Mouse (Mus musculus): Measurements from ENCODE around the gene Atg2a.

Atg2a gene

DNA sequence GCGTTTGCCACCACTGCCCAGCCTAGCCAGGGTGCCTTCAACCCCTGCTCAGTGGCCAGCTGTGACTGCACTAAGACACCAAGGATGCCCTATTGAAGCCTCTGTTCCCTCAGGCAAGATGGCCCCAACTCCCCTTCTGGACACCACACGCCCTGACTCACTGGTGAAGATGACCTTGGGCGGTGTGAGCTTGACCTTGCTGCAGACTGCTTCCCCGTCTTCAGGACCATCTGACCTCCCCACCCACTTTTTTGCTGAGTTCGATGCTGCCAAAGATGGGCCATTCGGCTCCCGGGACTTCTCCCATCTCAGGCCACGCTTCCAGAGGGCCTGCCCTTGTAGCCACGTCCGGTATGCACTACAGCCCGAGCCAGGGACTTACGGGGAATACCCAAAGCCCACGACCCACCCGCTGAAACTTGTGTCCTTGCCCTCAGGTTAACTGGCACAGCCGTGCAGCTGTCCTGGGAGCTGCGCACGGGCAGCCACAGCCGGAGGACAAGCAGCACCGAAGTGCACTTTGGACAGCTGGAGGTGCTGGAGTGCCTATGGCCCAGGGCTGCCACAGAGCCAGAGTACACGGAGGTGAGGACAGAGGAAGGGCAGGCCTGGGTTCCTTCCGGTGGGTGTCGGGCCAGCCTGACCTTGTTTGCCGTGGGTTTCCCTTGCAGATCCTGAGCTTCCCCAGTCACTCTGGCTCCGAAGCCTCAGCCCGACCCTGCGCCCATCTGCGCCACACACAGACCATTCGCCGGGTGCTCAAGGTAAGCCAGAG, 6.2 kb downstream of the Atg2a start:
- no peak for DNase-seq (ENCODE audit: low read depth, low spot score)

DNA sequence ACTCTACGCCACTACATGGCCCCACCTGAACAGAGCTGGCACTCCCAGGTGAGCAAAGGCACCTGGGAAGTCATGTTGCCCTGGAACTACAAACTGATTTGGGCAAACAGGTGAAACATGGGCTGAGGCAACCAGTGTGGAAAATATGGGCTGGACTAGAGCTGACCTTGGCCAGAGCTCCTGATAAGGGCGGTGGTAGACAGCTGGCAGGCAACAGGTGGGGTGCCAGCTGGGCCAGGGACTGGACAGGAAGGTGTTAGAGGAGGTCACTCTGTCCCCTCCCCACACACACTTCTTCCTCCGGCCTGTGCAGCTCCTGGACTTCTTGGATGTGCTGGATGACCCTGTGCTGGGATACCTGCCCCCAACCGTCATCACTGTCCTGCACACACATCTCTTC, 11.6 kb downstream of the Atg2a start:
- no peak for DNase-seq (ENCODE audit: low read depth, low spot score)

DNA sequence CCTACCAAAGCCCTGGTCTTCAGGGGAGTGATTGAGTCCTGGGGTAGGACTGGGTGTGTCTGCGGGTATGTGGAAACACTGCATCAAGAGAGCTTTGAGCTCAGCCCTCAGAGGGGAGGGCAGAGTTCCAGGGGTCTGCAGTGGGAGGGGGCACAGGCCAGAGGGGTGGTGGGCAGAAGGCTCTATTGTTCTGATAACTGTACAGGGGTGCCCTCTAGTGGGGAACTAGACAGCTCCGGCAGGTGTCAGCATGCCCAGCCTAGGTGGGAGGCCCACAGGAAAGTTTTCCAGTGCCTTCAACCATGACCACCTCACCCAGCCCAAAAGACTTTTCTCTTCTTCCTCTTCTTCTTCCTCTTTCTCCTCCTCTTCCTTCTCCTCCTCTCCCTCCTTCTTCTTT, 19.0 kb downstream of the Atg2a start:
- DNase-seq (ENCODE audit: low read depth, low spot score): peak; percentile 51

DNA sequence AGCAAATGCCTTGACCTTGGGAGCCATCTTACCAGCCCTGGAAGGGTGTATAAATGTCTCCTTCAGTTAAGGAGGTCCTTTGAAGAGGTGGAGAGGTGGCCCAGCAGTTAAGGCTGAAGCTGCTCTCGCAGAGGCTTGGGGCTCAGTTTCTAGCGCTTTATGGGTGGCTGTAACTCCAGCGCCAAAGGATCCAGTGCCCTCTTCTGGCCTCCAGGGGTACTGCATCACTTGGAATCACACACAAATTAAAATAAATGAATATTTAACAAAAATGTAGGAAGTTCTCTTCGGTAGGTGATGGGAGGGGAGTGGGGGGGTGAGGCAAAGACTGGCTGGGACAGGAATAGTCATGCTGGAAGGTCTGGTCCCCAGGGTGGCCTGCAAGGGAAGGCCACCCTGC, 19.5 kb downstream of the Atg2a start:
- DNase-seq (ENCODE audit: low read depth, low spot score): no peak

DNA sequence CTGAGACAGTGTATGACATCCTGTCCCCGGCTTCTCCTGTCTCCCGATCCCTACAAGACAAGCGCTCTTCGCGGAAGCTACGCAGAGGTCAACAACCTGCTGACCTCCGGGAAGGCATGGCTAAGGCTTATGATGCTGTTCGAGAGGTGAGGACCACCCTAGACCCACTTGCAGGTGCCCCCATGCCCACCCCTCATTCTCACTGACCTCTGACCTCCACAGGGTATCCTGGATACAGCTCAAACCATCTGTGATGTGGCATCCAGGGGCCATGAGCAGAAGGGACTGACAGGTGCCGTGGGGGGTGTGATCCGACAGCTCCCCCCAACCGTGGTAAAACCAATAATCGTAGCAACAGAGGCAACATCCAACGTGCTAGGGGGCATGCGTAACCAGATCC, 19.9 kb downstream of the Atg2a start:
- DNase-seq (ENCODE audit: low read depth, low spot score): no peak

DNA sequence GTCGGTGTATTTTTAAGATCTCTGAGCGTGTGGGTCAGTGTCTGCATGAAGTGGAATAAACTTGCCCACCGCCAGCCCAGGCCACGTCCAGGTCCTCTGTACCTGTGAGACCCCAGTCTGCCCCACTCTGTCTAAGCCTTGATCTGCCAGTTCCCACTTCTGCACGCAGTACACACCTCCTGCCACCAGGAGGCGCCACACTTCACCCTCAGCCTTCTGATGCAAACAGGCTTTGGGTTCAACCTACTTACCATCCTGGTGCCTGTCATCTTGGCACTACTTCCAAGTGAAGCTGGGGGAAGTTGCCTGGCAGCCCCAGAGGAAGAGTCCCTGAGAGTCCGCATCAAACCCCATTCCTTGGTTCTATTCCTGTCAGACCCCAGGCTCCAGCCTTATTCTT, 20.8 kb downstream of the Atg2a start:
- DNase-seq (ENCODE audit: low read depth, low spot score): peak; percentile 78

DNA sequence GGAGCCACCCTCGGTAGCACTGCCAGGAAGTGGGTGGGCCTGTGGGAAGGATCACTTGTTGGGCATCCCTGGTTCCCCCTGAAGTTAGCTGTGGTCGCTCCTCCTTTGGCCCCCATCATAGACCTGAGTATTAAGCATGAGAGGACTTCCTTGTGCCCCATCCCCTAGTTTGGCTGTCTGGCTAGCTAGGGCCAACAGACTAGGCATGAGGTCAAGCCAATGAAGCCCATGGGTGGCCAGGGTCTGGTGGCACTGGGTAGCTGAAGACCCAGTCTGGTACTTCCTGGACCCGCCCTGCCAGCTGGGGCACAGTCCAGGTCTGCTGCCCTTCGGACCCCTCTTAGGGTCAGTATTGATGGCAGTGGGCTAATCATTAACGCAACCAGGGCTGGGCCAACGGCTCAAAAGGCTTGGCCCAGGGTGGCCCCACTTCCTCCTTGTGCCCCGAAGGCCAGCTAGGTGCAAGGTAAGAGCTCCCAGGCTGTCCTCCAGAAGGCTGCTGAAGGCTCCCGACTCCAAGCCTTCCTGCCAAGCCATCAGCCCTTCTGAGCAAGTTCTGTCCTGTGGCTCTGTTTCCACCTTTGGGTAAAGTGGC, 21.5 kb downstream of the Atg2a start:
- no peak for DNase-seq (ENCODE audit: low read depth, low spot score)

DNA sequence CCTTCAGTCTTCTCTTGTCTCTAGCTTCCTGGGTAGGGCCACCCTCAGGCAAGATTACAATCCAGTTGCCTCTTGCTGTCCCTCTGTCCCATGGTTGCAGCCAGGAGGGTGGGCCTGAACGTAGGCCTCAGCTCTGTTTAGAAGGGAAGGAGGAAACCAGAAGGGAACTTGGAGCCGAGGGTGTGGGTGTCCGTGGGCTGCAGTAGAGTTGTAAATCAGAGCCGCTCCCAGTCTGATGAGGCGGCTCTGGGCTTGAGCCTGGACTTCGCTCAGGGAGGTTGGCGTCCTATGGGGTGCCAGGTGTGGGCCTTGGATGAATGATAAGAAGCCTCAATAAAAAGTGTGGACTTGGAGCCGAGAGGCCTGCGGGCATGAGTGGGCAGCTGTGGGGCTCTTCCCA, 22.7 kb downstream of the Atg2a start:
- no peak for DNase-seq (ENCODE audit: low read depth, low spot score)

DNA sequence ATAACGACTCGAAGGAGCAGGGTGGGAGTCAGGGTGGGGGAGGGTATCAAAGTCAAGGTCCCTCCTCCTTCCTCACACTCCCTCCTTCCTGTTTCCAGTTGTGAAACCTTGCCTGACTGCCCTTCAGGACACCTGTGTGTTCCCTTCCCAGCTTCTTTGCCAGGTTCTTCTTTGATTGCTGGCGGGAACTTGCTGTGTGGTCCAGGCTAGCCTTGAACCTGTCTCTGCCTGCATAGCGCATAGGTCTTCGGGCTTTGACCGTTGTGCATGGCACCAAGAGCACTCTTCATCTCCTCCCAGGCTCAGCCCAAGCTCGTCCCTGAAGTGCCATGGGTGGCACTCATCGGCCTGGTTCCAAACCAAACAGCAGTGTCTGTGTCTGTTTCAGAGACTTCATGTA, 23.5 kb downstream of the Atg2a start:
- DNase-seq (ENCODE audit: low read depth, low spot score): no peak

DNA sequence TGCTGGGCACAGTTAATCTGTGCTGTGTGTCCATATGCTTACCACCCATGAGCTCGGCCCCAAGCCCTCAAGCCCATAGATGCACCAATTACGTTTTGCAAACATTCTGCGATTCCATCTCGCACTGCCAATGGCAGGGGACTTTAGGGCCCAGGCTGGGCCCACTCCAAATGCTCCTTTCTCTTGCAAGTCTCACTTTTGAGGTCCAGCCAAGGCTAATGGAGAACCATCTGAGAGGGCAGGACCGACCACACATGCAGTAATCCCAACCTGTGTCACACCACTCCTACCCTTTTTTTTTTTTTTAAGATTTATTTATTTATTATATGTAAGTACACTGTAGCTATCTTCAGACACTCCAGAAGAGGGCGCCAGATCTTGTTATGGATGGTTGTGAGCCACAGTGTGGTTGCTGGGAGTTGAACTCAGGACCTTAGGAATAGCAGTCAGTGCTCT, 24.3 kb downstream of the Atg2a start:
- no peak for DNase-seq (ENCODE audit: low read depth, low spot score)

DNA sequence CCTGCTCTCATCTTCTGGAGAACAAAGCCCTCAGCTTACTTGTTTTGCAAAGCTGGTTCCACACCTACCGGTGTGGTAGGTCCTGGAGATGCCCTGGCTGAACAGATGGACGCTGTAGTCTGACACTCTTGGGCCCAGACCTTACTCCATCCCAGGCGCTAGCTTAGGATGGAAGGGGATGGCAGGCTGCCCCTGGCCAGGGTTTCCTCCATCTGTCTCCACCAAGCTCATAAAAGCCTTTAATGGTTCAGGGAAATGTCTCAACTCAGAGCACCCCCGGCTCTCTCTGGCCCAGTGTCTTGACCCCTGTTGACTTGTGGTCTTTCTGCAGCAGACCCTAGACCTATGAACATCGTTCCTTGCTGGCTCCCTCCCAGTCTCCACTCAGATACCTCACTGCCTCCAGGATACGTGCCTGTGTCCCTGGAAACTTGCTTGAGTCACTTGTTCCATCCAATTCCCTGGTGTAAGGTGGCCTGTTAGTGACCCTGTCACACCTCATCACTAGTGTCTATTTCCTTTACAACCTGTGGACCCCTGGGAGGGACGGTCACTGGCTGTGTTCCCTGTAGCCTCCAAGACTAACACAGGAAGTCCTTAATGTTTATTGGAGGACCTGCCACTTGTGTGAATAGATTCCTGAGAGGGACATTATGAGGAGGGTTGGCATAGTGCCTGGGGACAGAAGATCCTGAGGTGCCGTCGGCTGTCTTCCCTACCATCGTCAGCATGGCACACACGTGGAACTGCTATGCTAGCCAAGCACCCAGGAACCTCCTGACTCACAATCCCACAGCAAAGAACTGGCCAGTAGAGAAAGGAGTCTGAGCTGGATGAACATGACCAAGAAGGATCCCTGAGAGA, 26.1 kb downstream of the Atg2a start:
- no peak for DNase-seq (ENCODE audit: low read depth, low spot score)

DNA sequence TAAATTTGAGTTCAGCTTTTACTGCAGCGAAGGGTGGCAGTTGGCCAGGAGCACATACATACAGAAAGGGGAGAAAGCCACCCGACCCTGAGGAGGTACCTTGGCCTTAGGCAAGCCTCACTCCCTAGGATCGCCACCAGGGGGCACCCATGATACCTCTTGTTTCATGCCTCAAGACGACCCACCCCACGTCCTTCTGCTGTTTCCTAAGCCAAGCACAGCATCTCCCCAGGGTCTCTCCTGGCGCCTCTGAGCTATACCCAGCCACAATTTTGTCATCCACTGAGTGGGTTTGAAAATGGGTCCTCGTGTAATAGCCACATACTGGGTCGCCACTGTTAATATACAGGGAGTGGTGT, 26.7 kb downstream of the Atg2a start:
- peak; percentile 96 for DNase-seq (ENCODE audit: low read depth, low spot score)

DNA sequence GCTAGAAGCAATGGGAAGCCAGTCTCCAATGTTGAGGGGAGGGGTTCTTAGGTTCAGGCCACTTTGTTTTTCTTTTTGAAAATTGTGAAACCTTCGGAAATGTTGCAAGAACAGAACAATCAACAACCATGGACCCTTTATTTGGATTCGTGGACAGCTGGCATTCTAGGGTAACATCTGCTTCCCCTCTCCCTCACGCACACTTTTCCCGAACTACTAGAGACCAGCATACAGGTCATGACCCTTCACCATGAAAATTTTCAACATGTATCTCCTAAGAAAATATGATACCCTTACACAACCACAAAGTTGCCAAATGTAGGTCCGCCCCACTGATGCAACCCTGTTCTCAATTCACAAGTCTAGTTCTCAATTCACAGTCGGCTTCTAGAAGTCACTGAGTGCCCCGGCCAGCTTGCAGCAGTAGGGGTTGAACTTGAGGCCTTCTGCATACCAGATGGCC, 27.2 kb downstream of the Atg2a start:
- DNase-seq (ENCODE audit: low read depth, low spot score): no peak

DNA sequence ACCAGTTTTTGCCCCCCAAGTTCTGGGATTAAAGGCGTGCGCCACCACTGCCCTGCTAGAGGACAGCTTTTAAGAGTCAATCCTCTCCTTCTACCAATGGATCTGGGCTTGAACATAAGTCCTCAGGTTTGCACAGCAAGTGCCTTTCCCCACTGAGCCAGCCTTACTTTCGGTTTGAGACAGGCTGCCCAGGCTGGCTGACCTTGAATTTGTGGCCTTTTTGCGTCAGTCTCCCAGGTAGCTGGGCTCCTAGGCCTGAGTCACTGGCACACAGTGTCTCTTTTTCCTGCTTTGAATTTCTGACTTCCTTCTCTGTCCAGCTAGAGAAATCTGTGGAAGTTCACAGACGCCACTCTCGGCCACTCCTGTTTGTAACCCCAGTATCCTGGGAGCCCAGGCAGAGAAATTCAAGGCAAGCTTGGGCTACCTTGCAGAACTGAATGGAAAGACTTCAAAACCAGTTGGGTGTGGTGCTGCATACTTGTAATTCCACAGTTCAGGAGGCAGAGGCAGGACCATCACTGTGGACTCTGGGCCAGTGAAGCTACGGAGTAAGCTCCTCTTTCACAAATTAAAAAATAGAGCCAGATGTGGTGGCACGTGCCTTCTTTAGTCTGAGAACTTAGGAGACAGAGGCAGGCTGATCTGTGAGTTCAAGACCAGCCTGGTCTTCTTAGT, 28.5 kb downstream of the Atg2a start:
- no peak for DNase-seq (ENCODE audit: low read depth, low spot score)

DNA sequence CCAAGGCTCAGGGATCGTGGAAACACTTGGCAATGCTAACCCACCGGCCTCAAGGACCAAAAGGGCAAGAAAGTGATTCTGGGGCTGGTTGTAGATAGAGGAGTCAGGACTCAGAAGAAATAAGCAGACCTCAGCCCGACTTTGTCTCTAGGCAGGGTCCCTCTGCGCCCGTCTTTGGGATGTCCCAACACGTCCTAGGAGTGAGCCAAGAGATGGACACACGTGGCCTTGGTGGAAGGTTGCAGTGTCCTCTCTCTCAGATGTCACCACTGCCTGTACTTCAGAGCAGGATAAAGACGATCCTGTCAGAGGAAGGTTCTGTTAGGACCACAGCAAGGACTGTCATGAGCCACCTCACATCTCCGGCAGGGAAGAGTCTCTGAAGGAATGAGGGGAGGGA, 29.2 kb downstream of the Atg2a start:
- DNase-seq (ENCODE audit: low read depth, low spot score): no peak

DNA sequence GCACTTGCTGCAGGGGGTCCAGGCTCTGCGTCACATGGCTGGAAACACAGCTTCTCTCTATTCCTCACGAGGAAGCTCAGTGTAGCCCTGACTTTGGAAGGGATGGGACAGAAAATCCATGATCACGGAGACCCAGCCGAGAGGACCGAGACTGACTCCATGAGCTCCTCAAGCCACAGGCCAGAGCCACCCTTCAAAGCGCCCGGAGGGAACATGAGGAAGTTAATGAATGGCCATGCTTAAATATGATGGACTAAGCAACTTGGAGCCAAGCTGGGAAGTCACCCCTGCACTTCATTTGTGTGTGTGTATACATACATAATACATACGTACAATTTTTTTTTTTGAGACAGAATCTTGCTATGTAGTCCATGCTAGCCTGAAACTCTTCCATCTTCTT, 29.7 kb downstream of the Atg2a start:
- no peak for DNase-seq (ENCODE audit: low read depth, low spot score)

DNA sequence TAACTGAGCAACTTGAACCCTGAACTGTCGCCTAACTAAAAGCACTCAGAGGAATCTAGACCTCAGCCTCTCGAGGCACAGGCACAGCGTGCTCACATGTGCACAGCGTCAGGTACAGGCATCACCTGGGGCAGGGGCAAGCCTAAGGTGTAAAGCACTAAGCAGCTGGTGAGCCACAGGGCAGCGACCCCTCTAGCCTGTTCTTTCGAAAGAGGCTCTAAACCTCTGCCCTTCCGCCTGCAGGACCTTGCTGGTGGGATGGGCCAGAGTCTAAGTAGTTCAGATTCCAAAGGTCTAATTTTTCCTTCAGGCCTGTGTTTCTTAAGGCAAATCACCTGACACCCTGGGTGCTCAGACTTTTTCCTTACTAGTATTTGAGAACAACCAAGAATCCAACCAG, 30.6 kb downstream of the Atg2a start:
- no peak for DNase-seq (ENCODE audit: low read depth, low spot score)

DNA sequence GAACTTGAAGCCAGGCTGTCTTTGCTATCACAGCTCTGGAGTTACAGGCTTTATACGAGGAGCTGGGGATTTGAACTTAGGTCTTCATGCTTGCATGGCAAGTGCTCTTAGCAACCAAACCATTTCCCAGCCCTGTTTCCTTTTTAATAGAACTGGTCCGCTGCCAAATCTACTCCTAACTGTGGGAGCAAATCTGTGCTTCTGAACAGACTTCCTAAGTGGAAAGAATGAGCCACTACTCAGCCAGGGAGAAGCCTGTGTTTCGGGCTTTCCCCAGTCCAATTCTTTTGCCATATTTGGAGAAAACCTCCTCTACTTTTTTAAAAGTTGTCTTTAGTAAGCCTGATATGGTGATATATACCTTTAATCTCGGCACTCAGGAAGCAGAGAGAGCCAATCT, 31.3 kb downstream of the Atg2a start:
- DNase-seq (ENCODE audit: low read depth, low spot score): peak; percentile 59

DNA sequence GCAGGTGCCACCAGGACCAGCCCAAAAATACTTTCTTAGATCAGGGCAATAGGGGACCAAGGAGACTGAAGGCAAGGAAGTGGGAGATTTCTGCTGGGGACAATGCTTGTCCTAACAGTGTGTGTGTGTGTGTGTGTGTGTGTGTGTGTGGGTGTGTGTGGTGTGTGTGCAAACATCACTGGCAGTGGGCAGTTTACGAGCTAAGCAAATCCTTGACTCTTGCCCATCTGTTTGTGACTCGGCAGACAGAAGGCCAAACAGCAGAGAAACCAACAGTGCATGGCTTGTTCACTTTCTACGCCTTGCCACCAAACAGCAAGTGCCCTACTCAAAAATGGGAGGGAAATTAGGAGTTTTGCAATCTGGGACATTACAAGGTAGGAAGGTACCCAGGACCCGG, 32.1 kb downstream of the Atg2a start:
- no peak for DNase-seq (ENCODE audit: low read depth, low spot score)

DNA sequence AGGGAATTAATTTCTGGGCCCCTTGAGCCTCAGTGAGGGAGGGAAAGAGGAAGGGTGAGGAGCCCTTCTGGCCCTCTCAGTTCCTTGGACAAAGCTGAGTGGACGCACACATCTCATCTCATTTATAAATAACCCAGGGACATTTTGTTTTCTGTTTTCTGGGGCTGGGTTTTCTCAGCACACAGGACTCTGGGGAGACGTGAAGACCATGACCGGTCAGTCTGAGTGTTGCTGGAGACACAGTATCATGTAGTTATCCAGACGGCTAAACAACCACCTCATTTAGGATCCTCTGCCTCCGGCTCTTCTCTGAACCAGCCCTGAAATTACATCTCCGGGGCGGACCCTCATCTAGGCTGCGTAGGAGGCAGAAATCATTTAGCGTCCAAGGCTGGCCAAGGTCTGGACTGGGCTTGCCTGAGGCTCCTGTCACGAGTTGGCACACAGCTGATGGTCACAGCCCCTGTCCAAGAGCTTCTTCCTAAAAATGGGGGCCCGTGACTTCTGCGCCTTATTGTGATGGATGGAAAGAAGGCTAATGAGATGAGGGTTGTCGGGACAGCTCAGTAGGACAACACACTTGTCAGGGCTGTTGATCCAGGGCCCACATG, 32.6 kb downstream of the Atg2a start:
- DNase-seq (ENCODE audit: low read depth, low spot score): no peak

DNA sequence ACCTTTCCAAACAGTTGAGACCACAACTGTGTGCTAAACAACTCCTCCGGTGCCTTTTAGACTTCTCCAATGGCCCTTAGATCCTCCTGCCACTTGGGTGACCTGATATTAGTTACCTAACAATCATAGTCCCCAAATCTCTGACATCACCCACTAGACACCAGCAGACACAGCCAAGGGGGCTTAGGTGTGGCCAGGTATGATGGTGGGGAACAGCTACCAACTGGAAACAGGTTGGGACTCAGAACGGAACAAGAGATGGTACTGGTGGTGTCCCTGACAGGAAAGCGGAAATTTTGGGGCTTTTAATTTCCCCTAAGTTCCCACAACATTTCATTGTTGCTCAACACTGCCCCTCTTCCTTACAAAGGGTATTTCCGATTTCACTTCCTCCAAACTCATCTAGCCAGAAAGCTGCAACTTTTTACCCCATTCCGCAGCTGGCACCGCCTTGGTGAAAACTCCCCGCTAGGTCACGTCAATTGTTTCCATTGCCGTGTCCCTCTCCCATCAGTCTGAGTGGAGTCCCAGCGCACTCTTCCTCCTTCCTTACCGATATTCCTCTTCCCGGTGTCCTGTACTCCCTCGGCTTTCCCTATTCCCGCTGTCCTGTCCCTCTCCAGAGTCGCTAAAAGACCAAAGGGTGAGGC, 34.4 kb downstream of the Atg2a start:
- no peak for DNase-seq (ENCODE audit: low read depth, low spot score)

All from 3T3-L1 (cell line).